Comparison of ENCODE assay signal across 9 mouse cellular contexts in the genomic region with DNA sequence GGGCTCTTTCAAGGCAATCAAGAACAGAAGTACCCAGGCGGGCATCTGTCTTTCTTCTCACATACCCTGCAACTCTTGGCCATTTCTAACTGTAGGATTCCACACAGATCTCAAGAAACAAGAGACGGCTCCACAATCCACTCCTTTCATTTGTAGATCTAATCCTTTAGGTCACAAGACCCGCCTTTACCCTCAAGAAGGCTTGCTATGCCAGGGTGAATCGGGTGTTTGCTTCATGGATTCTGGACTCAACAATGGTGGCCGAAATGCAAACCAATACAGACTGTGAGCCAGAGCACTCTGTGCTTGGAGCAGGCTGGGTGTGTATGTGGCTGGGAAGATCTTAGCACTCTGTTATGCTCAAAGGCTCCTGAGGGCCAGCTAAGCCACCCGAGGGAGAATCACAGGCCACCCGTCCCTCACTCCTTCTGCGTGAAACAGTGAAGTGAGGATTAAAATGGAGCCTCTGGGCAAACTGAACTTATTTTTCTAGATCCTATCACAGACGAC.
DNase-seq lines count a peak whose midpoint lies in the region; ATAC-seq lines count a peak whose summit lies in the region.
"Had no signal": no experiment of that assay in that cellular context is flagged by ENCODE, and none has a peak within 500 bp of the region (broad histone marks: within the 10 kb centered on the region; RNA-seq: fewer than 3 reads in every experiment).

No protein-coding gene starts in this region.

- H3K4me2 ChIP-seq in heart, embryonic 15.5 days = no peak overlapping the region
- no peak overlapping the region for H3K4me2 ChIP-seq in embryonic facial prominence, embryonic 11.5 days (ENCODE audit: low read depth, low read length)
- peak overlapping the region; percentile 28; the same call in 1 of the 2 replicates for H3K4me2 ChIP-seq in hindbrain, embryonic 12.5 days (replicated peaks)
- H3K4me2 ChIP-seq in midbrain, embryonic 15.5 days = no peak overlapping the region

- ATAC-seq in heart, embryonic 15.5 days (replicated peaks; ENCODE audit: insufficient number of reproducible peaks, insufficient read depth, low FRiP score, low read depth) = no peak
- no peak for ATAC-seq in embryonic facial prominence, embryonic 11.5 days (replicated peaks; ENCODE audit: insufficient number of reproducible peaks, low FRiP score, low TSS enrichment, low read depth)
- ATAC-seq in hindbrain, embryonic 12.5 days (ENCODE audit: low FRiP score) = peak; percentile 41
- ATAC-seq in midbrain, embryonic 15.5 days (replicated peaks) = peak; percentile 22; the same call in 1 of the 2 replicates

- DNase-seq in heart, postnatal 10 days = no peak
- no peak for DNase-seq in embryonic facial prominence, embryonic 11.5 days (ENCODE audit: low spot score)
- no peak for DNase-seq in cerebellum, postnatal 25 days
- DNase-seq in thymus, postnatal 10 days (ENCODE audit: low spot score in 2 of 2) = no peak
- no peak for DNase-seq in kidney, adult 8-10 months
- DNase-seq: heart, adult 2 months had no signal

- H3K27ac ChIP-seq in heart, embryonic 15.5 days = peak overlapping the region; percentile 51
- H3K27ac ChIP-seq in embryonic facial prominence, embryonic 11.5 days (replicated peaks; ENCODE audit: low read depth, low read length) = peak overlapping the region; percentile 68
- H3K27ac ChIP-seq in hindbrain, embryonic 12.5 days = peak overlapping the region; percentile 95
- peak overlapping the region; percentile 85 for H3K27ac ChIP-seq in midbrain, embryonic 15.5 days
- H3K27ac ChIP-seq: heart, adult 2 months had no signal

- intact Hi-C loops in heart, postnatal 10 days (cut with DNase I) = no loop called here

- H3K36me3 ChIP-seq in heart, embryonic 15.5 days = no peaks in the 10 kb centered on the region
- no peaks in the 10 kb centered on the region for H3K36me3 ChIP-seq in embryonic facial prominence, embryonic 11.5 days (replicated peaks; ENCODE audit: control insufficient read depth, insufficient read depth, low read depth, low read length)
- no peaks in the 10 kb centered on the region for H3K36me3 ChIP-seq in hindbrain, embryonic 12.5 days
- H3K36me3 ChIP-seq in midbrain, embryonic 15.5 days (replicated peaks) = no peaks in the 10 kb centered on the region

- no peak overlapping the region for H3K4me3 ChIP-seq in heart, embryonic 15.5 days
- no peak overlapping the region for H3K4me3 ChIP-seq in embryonic facial prominence, embryonic 11.5 days (ENCODE audit: low read depth, low read length)
- no peak overlapping the region for H3K4me3 ChIP-seq in hindbrain, embryonic 12.5 days
- H3K4me3 ChIP-seq in midbrain, embryonic 15.5 days = no peak overlapping the region
- H3K4me3 ChIP-seq: heart, adult 2 months had no signal

- H3K4me1 ChIP-seq in heart, embryonic 15.5 days (replicated peaks) = peaks cover 59% of the 10 kb centered on the region
- peaks cover 3% of the 10 kb centered on the region for H3K4me1 ChIP-seq in embryonic facial prominence, embryonic 11.5 days (ENCODE audit: control insufficient read depth, insufficient read depth, low read length)
- peaks cover 79% of the 10 kb centered on the region for H3K4me1 ChIP-seq in hindbrain, embryonic 12.5 days
- H3K4me1 ChIP-seq in midbrain, embryonic 15.5 days = peaks cover 68% of the 10 kb centered on the region

- H3K9me3 ChIP-seq in heart, embryonic 15.5 days (replicated peaks) = no peaks in the 10 kb centered on the region
- no peaks in the 10 kb centered on the region for H3K9me3 ChIP-seq in embryonic facial prominence, embryonic 11.5 days (replicated peaks; ENCODE audit: control insufficient read depth, low read length)
- no peaks in the 10 kb centered on the region for H3K9me3 ChIP-seq in hindbrain, embryonic 12.5 days (replicated peaks)
- H3K9me3 ChIP-seq in midbrain, embryonic 15.5 days = no peaks in the 10 kb centered on the region

- no peaks in the 10 kb centered on the region for H3K27me3 ChIP-seq in heart, embryonic 15.5 days
- H3K27me3 ChIP-seq in embryonic facial prominence, embryonic 11.5 days (ENCODE audit: control insufficient read depth, insufficient read depth, low read length) = no peaks in the 10 kb centered on the region
- no peaks in the 10 kb centered on the region for H3K27me3 ChIP-seq in hindbrain, embryonic 12.5 days
- H3K27me3 ChIP-seq in midbrain, embryonic 15.5 days (replicated peaks) = no peaks in the 10 kb centered on the region

- no peak overlapping the region for H3K9ac ChIP-seq in heart, embryonic 15.5 days
- H3K9ac ChIP-seq in embryonic facial prominence, embryonic 11.5 days (replicated peaks; ENCODE audit: low read length) = 0 out of 2 replicates have a peak overlapping the region, but pooled peaks have one; percentile 15
- peak overlapping the region; percentile 52 for H3K9ac ChIP-seq in hindbrain, embryonic 12.5 days
- H3K9ac ChIP-seq in midbrain, embryonic 15.5 days = no peak overlapping the region

- 61% methylated on average over 9 of the region's 9 CpGs for WGBS in heart, embryonic 15.5 days
- WGBS in embryonic facial prominence, embryonic 11.5 days = 59% methylated on average over 9 of the region's 9 CpGs
- WGBS in hindbrain, embryonic 12.5 days = 35% methylated on average over 9 of the region's 9 CpGs
- 11% methylated on average over 9 of the region's 9 CpGs for WGBS in midbrain, embryonic 15.5 days

Comparison
In these comparisons a context has a peak if more than half of its experiments do, and no peak if none do; other contexts are left out.
1. ATAC-seq: peak in hindbrain, embryonic 12.5 days (single experiment) and midbrain, embryonic 15.5 days (single experiment); none in heart, embryonic 15.5 days (single experiment) and embryonic facial prominence, embryonic 11.5 days (single experiment).
2. H3K9ac ChIP-seq: peak in embryonic facial prominence, embryonic 11.5 days (single experiment) and hindbrain, embryonic 12.5 days (single experiment); none in heart, embryonic 15.5 days (single experiment) and midbrain, embryonic 15.5 days (single experiment).
3. Peak in every context shown above with its lines, with median percentiles within 50 percentile points of each other: H3K27ac ChIP-seq.